Mouse (Mus musculus) heart, postnatal 36 days (tissue): Measurements from ENCODE around the gene Arvcf. TPM values are rescaled to one million over a fixed set of nuclear protein-coding genes. Genes with fewer than 3 reads are reported as not detected.

Experiments
- DNase-seq, 2 experiments: peaks; one replicate each; pipeline ENCODE4 v3.0.0; 2021 to 2022
- intact Hi-C: fragments of 180-260 bp; cut with DNase I; formaldehyde crosslinking; loops from one replicate; pipeline ENCODE4 v1.15.1; 2025
- total RNA-seq, 2 experiments: library from RNA; stranded (reverse); gene quantifications; 2 replicates each; pipeline ENCODE4 v1.2.3; 2021

Arvcf gene
- total RNA-seq, 2 experiments from 2014 or later = 21.1 to 25.6 TPM

- intact Hi-C loops = loop anchor here (2.0 kb wide), 1 partner anchor 53 kb away; no protein-coding TSS in a partner anchor
- peak; percentile 31 to 33 for DNase-seq
These were observed 3.5 kb downstream of the Arvcf start for GRCm38 (mm10) chr16:18351313-18352055.

- DNase-seq = no peak
- intact Hi-C loops = no loop called here
These were observed 5.1 kb downstream of the Arvcf start for GRCm38 (mm10) chr16:18353106-18353505.

GRCm38 (mm10) chr16:18356961-18357360 is 9.0 kb downstream of the Arvcf start:
- DNase-seq = peak in 1 of 2 experiments; percentile 39
- intact Hi-C loops = no loop called here

GRCm38 (mm10) chr16:18357977-18358376 is 10.0 kb downstream of the Arvcf start:
- intact Hi-C loops = no loop called here
- no peak for DNase-seq

- intact Hi-C loops = no loop called here
- DNase-seq = no peak
These were observed 12.3 kb downstream of the Arvcf start for GRCm38 (mm10) chr16:18360151-18360805.

- intact Hi-C loops = no loop called here
- no peak for DNase-seq
These were observed 15.0 kb downstream of the Arvcf start for GRCm38 (mm10) chr16:18362948-18363347.

- no peak for DNase-seq
- intact Hi-C loops = no loop called here
These were observed 18.9 kb downstream of the Arvcf start for GRCm38 (mm10) chr16:18366849-18367248.

GRCm38 (mm10) chr16:18370197-18370596 is 22.2 kb downstream of the Arvcf start:
- intact Hi-C loops = no loop called here
- no peak for DNase-seq

GRCm38 (mm10) chr16:18373632-18374031 is 25.6 kb downstream of the Arvcf start:
- DNase-seq = no peak
- intact Hi-C loops = no loop called here

GRCm38 (mm10) chr16:18376297-18376954 is 28.4 kb downstream of the Arvcf start:
- intact Hi-C loops = no loop called here
- no peak for DNase-seq

GRCm38 (mm10) chr16:18377203-18377602 is 29.2 kb downstream of the Arvcf start:
- DNase-seq = no peak
- intact Hi-C loops = no loop called here

- DNase-seq = no peak
- intact Hi-C loops = no loop called here
These were observed 30.5 kb downstream of the Arvcf start for GRCm38 (mm10) chr16:18378489-18378888.

- intact Hi-C loops = no loop called here
- DNase-seq = no peak
These were observed 31.5 kb downstream of the Arvcf start for GRCm38 (mm10) chr16:18379338-18380001.

- DNase-seq = no peak
- intact Hi-C loops = no loop called here
These were observed 32.6 kb downstream of the Arvcf start for GRCm38 (mm10) chr16:18380495-18381063.

- no peak for DNase-seq
- intact Hi-C loops = no loop called here
These were observed 33.8 kb downstream of the Arvcf start for GRCm38 (mm10) chr16:18381621-18382258.

GRCm38 (mm10) chr16:18383045-18383726 is 35.2 kb downstream of the Arvcf start:
- DNase-seq = peak in 1 of 2 experiments; percentile 49
- intact Hi-C loops = no loop called here

- intact Hi-C loops = no loop called here
- DNase-seq = no peak
These were observed 35.8 kb downstream of the Arvcf start for GRCm38 (mm10) chr16:18383756-18384155.

- DNase-seq = no peak
- intact Hi-C loops = no loop called here
These were observed 36.2 kb downstream of the Arvcf start for GRCm38 (mm10) chr16:18384211-18384610.

- intact Hi-C loops = no loop called here
These were observed 36.7 kb downstream of the Arvcf start for GRCm38 (mm10) chr16:18384659-18385058.

GRCm38 (mm10) chr16:18385411-18385810 is 37.4 kb downstream of the Arvcf start:
- DNase-seq = no peak
- intact Hi-C loops = no loop called here

More at GRCm38 (mm10) chr16:18384659-18385058, 36.7 kb downstream of the Arvcf start:
- no peak for DNase-seq
